Mouse (Mus musculus) T-helper 2 cell (primary cell): ENCODE measurements around the gene Numbl.
"Not testable (repeated sequence)": the region's sequence is repeated elsewhere in the genome, so short reads cannot be mapped to it uniquely, and the experiment has no call there.

ENCODE experiments used
- in situ Hi-C: fragments of 300-600 bp; cut with MboI, MseI; formaldehyde crosslinking; loops from one replicate; pipeline ENCODE4 v1.15.1; 2025; ENCODE audit warnings: high pct_unique_total_duplicates

Numbl gene

GRCm38 (mm10) chr7:27258205-27258899 lies at the start of gene Numbl:
Gene Numbl, plus strand, starts transcription at chr7:27258433.
- in situ Hi-C loops = loop anchor here (5.0 kb wide), 1 partner anchor 101 kb away; no protein-coding TSS in a partner anchor

DNA sequence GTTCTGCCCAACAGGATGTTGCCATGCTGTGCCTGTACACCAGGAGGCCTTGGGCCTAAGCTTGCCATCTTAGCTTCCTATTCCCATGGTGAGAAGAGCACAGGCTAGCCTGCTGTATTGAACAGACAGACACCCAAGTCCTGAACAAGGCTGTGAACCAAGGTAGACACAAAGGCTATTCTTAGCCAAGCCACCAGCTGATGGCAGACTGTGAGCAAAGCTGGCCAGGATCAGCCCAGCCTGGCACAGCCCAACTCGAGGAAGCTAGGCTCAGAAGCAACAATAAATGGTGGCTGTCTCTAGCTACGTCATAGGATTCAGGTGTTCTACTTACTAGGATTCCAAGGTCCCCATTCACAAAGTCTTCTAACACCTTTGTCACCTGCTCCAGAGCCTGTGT lies 45.6 kb upstream of the Numbl start:
- in situ Hi-C loops = no loop called here

DNA sequence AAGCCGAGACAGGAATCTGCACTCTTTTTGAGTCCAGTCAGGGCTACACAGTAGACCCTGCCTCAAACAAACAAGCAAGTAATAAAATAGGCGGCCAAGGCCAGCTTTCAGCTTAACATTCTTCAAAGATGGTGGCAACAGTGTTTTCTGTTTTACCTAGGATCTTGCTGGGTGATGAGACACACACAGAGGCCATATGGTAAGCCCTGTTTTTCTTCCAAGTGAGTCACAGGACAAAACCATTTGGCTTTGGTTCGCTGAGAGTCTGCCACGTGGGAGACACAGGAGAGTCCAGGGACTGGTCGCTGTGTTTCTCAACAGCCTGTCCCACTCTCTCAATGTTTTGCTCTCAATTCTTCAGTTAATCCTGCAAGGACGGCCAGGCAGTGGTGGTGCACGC lies 39.6 kb upstream of the Numbl start:
- in situ Hi-C loops = no loop called here

GRCm38 (mm10) chr7:27219937-27220336 lies 38.3 kb upstream of the Numbl start:
- in situ Hi-C loops = no loop called here

GRCm38 (mm10) chr7:27221939-27222338 lies 36.3 kb upstream of the Numbl start:
- in situ Hi-C loops = no loop called here

DNA sequence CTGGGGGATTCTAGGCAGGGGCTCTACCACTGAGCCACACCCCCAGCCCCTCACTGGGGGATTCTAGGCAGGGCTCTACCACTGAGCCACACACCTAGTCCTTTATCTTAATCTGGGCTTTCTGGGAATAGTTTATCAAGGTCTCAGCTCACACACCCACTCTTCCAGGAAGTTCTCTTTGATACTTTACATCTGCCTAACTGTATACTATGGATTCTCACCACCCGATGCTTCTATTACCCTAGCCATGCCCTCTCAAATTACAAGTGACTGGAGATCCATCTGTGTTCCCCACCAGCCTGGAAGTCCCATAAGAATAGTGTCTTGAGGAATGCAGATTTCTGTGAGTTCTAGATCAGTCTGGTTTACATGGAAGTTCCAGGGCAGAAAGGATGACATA lies 35.7 kb upstream of the Numbl start:
- in situ Hi-C loops = no loop called here

GRCm38 (mm10) chr7:27224877-27225575 lies 33.2 kb upstream of the Numbl start:
- in situ Hi-C loops = loop anchor here (5.0 kb wide), 1 partner anchor 33 kb away; no protein-coding TSS in a partner anchor

DNA sequence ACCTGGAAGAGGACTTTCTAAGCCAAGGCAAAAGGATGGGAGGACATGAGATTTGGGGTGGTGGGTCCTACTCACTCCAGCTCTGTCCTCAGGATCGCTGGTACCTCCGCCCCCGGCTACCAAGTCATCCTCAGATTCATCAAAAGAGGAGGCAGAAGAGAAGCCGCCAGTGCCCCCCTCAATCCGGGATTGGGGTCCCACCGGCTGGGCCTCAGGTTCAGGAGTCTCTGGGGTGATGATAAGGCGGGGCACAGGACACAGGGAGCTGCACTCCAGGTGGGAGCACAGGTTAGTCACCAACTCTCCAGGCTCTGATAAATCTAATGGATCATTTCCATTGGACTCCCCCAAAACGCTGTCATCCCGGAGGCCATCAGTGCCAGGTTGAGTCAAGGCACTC lies 31.0 kb upstream of the Numbl start:
- in situ Hi-C loops = loop anchor here (5.0 kb wide), 1 partner anchor 35 kb away; no protein-coding TSS in a partner anchor

DNA sequence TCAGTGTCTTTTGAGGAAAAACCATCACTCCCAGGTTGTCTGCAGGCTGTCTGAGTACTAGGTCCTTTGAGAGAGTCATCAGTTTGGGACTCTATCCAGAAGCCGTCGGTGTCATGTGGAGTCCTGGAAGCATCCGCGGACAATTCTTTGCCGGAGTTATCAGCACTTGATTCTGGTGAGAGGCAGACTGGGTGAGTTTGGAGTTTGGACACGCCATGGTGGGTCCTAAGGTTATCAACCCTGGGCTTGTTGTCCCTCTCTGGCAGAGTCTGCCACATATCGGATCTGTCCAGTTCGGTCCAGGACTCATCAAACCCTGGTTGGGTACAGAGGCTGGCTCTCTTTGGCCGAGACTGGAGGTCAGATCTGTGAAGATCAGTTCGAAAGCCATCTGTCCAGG lies 30.6 kb upstream of the Numbl start:
- in situ Hi-C loops = loop anchor here (5.0 kb wide), 1 partner anchor 35 kb away; no protein-coding TSS in a partner anchor

DNA sequence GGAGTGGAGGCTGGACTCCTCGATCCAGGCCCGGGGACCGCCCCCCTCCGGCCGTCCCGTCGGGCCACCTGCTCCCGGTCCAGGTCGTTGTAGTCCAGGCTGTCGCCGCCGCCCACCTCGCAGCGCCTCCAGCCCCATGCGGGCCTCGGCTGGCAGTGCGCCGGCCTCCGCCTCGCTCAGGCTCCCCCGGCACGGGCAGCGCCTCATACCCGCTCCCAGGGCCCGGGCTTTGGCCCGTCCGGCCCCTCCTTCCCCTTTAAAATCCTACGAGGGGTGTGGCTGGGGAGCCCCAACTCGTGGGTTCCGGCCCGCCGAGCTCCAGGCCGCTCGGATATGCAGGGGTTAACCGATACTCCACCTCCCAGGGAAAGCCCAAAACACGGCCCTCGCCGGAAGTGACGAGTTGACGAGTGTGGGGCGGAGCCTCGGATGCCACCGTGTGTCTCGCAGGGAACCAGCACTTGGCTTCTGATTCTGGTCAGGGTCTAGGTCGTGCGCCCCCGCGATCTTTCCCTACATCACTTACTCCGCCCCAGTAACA lies 29.9 kb upstream of the Numbl start, which contains the start of gene Itpkc:
Itpkc (minus strand) TSS at position 381 of the 541 bp plus-strand sequence.
- in situ Hi-C loops = loop anchor here (5.0 kb wide), 1 partner anchor 36 kb away; no protein-coding TSS in a partner anchor

GRCm38 (mm10) chr7:27228865-27229264 lies 29.4 kb upstream of the Numbl start:
- in situ Hi-C loops = loop anchor here (5.0 kb wide), 1 partner anchor 37 kb away; no protein-coding TSS in a partner anchor

GRCm38 (mm10) chr7:27230781-27231180 lies 27.5 kb upstream of the Numbl start:
- in situ Hi-C loops = loop anchor here (10.0 kb wide), 1 partner anchor 56 kb away; the partner anchor contains the start of gene Rab4b

DNA sequence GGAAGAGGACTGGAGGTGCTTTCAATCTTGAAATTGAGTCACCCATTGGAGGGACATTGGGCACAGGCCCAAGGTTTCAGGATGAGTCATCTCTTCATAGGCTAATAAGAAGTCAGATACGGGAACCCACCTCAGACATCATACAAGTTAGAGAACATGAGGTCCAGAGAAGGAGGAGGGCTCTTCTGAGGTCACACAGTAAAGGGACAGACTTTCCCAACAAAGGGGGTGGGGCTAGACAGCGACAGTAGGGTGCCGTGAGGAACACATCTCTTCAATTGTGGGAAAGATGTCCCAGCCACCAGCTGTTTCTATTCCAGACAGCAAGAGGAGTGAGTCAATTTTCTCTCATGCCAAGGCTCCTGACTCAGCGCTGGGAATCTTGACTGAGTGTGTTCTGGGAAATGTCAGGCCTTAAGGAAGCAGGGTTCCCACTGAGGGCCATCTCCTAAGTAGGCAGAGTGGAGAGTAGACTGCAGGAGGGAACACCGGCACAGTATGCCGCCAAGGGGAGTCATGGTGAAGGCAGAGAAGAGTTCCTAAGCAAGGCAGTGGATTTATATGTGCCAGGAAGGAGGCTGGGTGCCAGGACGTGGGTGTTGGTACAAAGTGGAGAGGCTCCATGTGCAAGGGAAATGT lies 26.4 kb upstream of the Numbl start:
- in situ Hi-C loops = loop anchor here (10.0 kb wide), 1 partner anchor 57 kb away; the partner anchor contains the start of gene Rab4b

DNA sequence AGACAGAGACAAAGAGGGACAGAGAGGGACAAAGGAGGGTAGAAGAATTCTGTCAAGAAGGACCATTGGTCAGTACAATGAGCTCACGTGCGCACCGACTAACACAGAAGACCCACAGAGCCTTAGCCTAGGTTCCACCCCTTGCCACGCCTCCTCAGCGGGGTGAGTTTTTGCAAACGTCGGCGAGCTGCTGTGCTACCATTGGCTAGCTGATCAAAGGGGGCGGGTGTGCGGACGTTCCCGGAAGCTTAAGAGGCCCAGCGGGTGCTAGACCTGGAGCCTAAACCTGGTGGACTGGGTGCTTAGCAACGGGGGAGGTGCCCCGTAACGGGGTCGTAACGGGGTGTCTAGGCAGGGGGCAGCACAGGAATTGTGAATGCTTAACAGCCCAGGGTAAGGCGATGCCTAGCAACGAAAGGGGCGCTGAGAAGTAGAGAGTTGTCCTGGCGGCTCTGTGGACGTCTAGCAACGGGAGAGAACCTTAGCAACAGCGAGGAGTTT lies 25.4 kb upstream of the Numbl start, which contains the start of gene Coq8b:
Coq8b (plus strand) TSS at position 243 of the 501 bp plus-strand sequence.
- in situ Hi-C loops = loop anchor here (10.0 kb wide), 1 partner anchor 58 kb away; the partner anchor contains the start of gene Rab4b

- in situ Hi-C loops = loop anchor here (10.0 kb wide), 1 partner anchor 58 kb away; the partner anchor contains the start of gene Rab4b
These were observed 24.9 kb upstream of the Numbl start for GRCm38 (mm10) chr7:27233300-27233699.

GRCm38 (mm10) chr7:27235726-27236125 lies 22.5 kb upstream of the Numbl start:
- in situ Hi-C loops = loop anchor here (10.0 kb wide), 1 partner anchor 61 kb away; the partner anchor contains the start of gene Rab4b

DNA sequence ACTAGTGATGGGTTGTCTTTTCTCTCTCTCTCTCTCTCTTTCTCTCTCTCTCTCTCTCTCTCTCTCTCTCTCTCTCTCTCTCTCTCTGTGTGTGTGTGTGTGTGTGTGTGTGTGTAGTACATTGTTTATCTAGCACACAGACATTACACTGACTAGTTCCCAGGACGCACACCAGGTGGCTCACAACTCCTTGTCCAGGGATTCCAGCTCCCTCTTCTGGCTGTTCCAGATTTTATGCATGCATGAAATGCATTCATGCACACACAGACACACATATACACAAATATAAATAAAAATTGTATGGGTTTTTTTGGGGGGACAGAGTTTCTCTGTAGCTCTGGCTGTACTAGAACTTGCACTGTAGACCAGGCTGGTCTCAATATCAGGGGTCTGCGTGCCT lies 20.7 kb upstream of the Numbl start:
- in situ Hi-C loops = loop anchor here (10.0 kb wide), 1 partner anchor 63 kb away; the partner anchor contains the start of gene Rab4b

DNA sequence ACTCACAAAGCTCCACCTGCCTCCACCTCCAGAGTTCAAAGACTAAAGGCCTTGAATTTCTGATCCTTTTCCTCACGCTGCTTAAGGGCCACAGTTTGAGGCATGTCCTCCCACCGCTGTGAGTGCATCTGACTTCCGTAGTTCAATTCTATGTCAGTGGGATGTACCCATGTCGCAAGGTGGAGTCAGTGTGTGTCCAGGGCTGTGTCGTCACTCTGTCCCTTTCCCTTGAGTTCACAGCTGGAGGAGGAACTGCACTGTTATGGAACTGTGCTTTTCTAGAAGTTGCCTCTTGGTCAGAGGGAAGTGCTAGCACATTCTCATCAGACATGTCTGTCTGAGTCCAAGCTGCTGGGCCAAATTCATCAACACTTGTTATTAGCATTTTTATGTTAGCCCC lies 19.7 kb upstream of the Numbl start:
- in situ Hi-C loops = loop anchor here (10.0 kb wide), 1 partner anchor 64 kb away; the partner anchor contains the start of gene Rab4b

DNA sequence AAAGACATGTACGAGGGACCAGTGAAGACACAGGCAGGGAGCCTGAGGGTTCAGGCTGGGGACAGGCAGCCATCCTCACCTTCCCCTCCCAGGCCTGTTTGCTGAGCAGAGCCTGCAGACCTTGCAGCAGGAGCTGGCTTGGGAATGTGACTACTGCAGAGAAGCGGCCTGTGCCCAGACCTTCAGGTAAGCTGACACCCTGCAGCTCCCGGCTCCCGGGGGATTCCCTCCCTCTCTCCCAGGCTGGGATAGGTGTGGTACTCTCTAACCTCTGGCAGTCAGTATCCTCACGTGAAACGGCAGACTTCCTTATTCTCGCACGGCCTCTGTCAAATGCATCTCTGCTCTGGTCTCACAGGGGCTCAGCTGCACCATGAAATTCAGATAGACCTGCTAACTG lies 15.0 kb upstream of the Numbl start:
- in situ Hi-C loops = no loop called here

- in situ Hi-C loops = not testable (repeated sequence)
These were observed 14.1 kb upstream of the Numbl start for GRCm38 (mm10) chr7:27244088-27244487.

GRCm38 (mm10) chr7:27249146-27249545 lies 9.1 kb upstream of the Numbl start:
- in situ Hi-C loops = no loop called here
